Mouse (Mus musculus) thymus, postnatal 10 days (tissue): ENCODE results near the gene Gm3138.
"Not testable (repeated sequence)": the region's sequence is repeated elsewhere in the genome, so short reads cannot be mapped to it uniquely, and the experiment has no call there.

Experiments
- DNase-seq, 2 experiments: peaks; one replicate each; pipeline ENCODE4 v3.0.0; 2021; ENCODE audit warnings: low spot score in 2 of 2

Gene Gm3138

GRCm38 (mm10) chr14:4249331-4249730 lies at the start of gene Gm3138:
Gene Gm3138 (plus strand): TSS chr14:4249631.
- not testable (repeated sequence) for DNase-seq

GRCm38 (mm10) chr14:4269238-4269950 lies 20.0 kb downstream of the Gm3138 start:
- not testable (repeated sequence) for DNase-seq

- not testable (repeated sequence) for DNase-seq
Observed at GRCm38 (mm10) chr14:4279828-4280227, 30.4 kb downstream of the Gm3138 start.
